Mouse (Mus musculus): ENCODE data around the gene Rab24.

The Rab24 gene

DNA sequence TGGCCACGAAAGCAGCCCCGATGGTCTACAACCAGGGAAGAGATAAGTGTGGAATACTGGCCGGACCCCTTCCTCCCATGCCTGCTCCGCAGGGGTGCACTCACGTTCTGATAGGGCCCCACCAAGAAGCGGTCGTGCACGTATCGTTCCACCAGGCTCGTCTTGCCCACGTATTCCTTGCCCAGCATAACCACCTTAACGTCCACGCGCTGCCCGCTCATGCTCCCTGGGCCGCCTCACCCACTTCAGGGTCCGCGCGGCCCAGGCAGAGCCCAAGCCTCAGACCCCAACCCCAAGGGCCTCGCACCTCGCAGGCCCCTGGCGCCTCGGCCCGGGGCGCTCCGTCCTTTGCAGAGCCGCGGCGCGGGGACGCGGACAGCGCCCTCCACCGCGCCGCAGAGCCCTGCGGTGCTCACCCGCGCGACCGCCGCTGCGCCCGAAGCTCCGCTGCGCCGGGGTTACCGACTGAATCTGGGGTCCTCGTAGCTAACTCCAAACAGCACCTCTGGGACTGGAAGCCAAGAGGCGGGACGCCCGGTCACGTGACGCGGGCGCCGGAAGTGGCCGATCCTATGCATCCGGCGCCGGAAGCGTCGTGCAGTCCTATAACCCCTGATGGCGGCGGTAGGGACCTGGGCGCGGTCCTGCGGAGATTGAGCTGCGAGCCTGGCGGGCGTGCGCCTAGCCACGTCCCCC is at the start of gene Rab24:
Gene Rab24, minus strand, starts transcription at position 513 of the 696 bp plus-strand sequence.
- DNase-seq = peak; percentile 92

DNA sequence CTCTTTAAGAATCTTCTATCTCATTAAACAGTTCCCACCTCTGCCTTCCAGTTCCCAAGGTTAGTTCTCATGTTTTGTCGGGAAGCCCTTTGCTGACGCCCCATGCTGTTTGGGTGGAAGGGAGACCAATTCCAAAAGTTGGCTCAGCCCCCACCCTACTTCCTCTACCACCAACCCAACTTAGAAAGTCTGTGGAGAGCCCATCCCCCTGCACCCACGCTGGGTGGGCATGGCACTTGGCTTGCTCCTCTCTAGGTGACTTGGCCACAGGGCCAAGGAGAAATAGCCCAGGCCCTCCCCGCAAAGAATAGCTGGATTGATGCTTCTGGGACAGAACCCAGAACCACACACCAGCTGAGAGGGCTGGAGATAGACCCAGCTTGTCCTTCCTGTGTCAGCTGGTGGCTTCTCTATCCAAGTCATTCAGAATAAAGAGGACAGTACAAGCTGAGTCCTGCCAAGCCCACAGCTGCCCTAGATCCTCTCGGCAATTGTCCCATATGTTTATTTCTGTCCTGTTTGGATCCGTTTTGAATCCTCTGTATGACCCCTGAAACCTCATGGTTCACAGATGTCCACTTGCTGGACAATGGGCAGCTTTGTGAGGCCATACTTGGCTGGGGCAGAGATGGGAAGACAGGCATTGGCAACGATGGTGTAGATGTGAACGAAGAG is 49.4 kb upstream of the Rab24 start:
- peak; percentile 88 for DNase-seq

DNA sequence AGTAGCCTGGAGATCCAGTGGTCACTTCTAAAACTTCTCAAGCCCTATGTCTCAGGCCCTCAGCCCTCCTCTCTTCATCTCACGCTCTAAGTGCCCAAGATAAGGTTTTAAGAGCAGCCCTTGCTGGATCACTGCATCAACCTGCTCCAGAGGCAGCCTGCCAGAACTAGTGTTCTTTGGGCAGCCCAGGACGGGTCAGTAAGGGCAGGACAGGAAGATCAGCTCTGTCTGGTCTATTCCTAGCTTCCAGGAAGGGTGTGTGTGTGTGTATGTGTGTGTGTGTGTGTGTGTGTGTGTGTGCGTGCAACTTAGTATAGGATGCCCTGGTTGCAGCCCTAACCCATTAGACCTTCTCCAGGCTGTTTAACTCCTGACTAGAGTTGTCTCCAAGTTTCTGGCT is 48.5 kb upstream of the Rab24 start:
- no peak for DNase-seq

DNA sequence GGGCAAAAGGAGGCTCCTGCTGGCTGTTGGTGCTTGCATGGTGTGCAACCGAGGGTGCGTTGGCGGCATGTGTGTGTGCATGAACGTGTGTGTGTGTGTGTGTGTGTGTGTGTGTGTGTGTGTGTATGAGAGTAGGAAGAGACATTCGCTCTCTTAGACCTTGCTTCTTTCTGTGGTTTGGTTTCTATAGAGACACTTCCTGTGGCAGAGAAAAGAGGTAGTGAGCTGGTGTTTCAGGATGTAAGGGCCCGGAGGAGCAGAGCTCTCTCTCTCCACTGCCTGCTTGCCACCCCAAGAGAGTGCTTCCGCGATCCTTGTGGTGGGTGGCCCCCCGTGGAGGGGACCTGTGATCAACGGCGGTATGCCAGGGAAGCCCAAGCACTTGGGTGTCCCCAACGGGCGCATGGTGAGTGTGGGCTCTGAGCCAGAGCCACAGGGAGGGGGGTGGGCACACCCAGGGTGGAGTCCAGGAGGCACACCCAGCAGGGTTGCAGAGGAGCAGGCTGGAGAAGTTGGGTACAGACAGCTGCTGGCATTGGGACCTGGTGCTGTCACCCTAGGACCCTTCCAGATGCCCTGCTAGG is 47.9 kb upstream of the Rab24 start, which contains the start of gene Rgs14:
Gene Rgs14, plus strand, starts transcription at position 202 of the 584 bp plus-strand sequence.
- DNase-seq = peak; percentile 74

DNA sequence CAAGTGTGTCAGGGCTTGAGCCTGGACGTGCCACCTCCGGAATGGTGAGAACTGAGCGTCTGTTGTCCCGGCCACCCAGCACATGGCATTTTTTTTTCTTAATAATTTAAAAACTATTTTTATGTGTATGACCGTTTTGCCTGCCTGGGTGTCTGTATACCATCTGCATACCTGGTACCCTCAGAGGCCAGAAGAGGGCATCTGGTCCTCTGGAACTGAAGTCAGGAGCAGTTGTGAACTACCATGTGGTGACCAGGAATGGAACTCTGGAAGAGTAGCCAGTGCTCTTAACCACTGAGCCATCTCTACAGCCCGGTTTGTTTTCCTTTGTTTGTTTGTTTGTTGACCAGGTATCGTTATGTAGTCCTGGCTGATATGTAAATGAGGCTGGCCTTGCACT is 46.7 kb upstream of the Rab24 start:
- DNase-seq = no peak

DNA sequence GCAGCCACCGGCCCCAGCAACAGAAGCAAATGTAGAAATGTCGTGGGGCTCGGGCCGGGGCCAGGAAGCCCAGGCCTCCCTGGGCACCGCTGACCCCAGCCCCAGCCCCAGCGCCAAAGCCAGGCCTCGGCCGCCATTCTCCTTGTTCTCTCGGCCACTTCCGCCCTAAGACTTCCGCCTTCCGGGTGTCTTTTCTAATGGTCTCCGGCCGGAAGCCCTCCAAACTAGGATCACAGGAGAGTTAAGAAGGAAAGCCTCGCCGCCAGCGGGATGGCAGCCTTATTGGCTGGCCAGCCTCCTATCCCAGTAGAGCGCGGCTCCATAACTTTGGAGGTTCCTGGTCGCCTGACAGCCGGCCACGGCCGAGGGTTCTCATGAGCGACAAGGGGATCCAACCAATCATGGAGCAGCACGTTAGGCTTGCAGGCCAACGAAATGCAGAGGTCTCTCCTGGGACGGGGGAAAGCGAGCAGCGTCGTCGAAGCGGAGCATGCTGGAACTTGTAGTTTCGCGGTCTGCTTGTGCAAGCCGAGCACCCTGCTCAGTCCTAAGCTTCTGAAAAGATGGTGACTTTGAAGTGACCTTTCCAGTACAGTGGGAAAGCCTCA is 40.8 kb upstream of the Rab24 start, which contains the start of gene Lman2:
Gene Lman2, minus strand, starts transcription at position 331 of the 608 bp plus-strand sequence.
- DNase-seq = peak; percentile 99

DNA sequence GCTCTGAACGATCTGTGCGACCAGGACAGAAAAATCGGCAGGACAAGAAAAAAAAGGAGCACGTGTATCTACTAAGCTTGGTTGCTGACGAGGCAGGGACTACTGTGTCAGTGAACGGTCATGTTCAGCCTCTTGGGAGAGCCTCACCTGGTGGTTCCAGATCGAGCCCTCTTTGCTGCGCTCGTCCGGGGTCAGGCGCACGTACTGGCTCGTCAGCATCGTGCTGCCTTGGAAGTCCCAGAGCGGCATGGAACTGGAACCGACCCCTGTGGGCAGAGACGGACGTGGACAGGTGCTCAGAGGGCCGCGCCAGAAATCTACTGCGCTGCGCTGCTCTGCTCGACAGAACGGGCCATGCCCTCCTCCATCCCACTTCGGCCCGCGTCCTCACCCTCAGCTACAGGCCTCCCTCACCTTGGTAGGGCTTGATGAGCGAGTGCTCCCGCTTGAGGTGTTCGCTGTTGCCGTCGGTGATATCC is 40.3 kb upstream of the Rab24 start:
- DNase-seq = peak; percentile 34

DNA sequence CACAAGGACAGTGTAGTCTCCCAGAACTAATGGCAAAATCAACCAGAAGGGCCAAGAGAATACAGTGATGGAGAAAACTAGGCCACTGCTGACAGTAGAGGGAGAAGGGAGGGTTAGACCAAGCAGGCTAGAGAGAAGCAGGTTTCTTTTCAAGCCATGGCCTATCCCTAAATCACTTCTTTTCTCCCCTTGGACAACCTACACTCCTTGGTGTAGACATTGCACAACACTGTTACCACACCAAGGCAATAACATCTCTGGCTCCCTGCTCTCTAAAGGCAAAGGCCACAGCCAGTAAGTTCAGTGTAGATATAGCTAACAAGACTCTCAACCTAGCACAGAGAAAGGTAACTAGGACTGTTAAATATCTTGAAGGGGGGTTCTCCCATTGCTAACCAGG is 39.4 kb upstream of the Rab24 start:
- DNase-seq = no peak

DNA sequence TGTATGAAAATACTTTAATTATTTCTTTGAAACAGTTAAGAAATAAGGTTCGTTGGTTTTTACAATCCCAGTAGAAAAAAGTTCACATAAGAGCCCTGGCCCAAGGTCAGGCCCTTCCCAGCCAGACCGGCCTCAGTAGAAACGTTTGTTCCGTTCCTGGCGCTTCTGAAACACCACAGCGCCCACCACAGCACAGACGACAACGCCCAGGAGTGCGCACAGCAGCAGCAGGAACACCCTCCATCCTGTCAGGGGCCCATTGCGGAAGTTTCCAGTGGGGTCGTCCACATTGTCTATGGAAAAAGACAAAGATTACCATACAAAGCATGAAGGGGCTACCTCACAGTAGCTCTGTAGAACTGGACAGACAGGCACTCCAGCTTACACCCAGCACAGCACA is 25.0 kb upstream of the Rab24 start:
- DNase-seq = no peak

DNA sequence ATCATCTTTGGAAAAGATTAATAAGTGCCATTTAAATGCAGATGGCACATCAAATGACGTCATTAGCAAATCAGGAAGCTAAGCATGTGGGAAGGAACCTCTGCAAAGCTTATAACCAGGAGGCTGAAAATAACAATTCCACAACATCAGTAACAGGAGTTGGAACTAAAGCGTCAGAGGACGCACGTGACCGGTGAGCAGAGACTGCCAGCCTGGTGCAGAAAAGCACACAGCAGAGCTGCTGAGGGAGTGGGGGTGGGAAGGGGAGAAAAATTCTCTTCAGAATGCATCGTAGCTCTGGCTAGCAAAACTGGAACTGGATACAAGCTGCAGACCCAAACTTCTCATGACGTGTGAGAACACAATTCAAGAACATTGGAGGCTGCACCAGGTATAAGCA is 22.5 kb upstream of the Rab24 start:
- DNase-seq = peak; percentile 71

DNA sequence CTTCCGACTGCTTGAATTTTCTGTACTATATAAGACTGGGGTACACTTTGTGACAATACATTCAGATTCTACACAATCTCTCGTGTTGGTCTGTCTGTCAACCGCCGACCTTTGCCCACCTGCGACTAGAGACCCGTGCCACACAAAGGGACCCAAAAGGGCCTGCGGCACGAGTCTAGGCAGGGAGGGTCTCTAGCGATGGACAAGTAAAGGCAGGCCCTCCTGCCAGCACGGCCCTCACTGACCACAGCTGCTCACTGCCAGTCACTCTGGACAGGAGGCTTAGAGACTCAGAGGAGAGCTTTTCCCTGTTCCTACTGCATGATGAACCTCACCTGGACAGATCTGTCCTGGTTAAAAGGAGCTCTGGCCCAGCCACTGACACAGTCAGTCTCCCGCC is 20.7 kb upstream of the Rab24 start:
- no peak for DNase-seq

DNA sequence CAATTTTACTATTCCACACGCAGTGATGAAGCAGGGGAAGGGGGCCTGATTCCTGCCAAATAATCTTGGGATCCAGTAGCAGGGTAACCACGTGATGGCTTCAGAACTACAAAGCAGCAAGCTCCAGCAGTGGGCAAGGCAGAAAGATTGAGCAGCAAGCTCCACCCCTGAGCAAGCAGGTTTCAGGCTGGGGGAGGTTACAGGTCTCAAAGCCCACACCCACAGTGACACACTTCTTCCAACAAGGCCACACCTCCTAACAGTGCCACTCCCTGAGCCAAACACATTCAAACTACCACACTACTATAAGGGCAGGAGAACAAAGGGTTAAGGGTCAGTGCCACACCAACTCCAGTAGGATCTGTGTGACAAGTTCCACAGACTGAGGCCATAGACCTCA is 17.5 kb upstream of the Rab24 start:
- no peak for DNase-seq

DNA sequence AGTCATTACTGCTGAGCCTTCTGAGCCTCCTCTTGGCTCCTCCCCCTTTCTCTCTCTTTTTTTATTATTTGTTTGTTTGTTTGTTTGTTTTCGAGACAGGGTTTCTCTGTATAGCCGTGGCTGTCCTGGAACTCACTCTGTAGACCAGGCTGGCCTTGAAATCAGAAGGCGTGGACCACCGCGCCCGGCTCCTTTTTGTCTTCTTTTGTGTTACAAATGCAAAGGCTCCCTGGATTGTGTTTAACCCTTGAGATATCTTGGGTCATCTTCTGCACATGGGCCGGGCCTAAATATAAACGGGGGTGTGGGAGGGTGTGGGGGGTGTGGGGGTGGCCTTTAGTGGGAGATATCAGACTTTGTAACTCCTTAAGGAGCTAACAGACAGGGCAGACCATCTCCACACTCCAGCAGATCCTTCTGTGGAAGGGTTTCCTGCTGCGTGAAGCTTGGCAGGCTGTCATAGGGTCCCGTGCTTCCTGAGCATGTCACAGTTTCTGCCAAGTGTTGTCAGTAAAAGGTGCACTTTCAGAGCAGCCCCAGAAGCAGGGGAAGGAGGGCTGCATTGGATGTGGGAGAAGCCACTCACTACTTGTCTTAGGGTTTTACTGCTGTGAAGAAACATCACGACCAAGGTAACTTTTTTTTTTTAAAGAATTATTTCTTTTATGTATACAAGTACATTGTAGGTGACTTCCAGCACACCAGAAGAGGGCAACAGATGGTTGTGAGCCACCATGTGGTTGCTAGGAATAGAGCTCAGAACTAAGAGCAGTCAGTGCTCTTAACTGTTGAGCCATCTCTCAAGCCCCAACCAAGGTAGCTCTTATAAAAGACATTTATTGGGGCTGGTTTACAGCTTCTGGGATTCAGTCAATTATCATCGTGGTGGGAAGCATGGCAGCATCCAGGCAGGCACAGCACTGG is 16.6 kb upstream of the Rab24 start:
- no peak for DNase-seq

DNA sequence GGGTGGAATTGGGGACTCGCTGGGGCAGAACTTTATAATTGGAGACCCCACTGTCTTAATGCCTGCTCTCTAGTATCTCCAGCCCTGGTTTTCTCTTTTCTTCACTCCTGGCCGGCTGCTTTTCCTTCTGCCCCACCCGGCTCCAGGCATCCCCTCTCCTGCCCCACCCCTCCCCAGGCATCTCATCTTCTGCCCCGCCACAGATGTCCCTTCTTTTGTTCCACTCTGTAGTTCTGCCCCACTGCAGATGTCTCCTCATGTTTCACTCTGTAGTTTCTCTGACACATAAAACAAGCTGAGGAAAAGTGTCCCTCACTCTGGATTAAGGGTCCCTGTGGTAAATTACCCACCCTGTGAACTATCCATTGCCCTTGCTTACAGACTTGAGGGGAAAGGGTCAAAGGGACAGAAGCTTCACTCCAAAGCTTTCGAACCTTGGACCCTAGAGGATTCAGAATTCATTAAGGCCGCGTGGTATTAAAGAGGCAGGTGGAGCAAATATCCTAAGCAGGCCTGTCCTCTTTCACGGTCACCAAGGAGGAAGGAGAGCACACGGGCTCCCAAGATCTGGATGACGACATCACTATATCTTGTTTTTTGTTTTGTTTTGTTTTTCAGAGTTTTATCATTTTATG is 15.7 kb upstream of the Rab24 start:
- no peak for DNase-seq

DNA sequence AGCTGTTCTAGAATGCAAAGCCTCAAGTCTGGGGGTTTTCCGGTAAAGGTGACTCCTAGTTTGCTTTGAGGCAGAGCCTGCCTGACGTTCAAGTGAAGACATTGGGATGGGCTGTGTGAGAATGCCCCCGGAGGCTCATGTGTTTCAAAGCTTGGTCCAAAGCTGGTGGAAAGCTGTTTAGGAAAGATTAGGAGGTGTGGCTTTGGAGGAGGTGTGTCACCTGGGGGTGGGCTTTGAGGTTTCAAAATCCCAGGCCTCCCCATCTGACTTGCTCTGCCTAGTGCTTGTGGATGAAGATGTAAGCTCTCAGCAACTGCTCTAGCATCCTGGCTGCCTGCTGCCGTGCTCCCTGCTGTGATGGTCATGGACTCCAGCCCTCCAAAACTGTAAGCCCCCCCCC is 14.0 kb upstream of the Rab24 start:
- DNase-seq = no peak

DNA sequence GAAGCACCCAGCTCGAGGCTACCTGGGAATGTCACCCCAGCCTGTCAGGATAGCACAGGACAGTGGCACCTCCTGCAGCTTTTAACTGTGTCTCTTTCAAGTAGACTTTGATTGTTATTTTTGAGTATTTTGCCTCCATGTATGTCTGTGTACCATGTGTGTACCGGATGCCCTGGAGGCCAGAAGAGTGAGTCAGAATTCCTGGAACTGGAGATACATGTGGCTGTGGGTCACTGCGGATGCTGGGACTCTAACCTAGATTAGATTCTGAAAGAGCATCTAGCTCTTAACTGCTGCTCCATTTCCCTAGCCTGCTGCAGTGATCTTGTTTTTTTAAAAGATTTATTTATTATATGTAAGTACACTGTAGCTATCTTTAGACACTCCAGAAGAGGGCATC is 10.6 kb upstream of the Rab24 start:
- DNase-seq = no peak

DNA sequence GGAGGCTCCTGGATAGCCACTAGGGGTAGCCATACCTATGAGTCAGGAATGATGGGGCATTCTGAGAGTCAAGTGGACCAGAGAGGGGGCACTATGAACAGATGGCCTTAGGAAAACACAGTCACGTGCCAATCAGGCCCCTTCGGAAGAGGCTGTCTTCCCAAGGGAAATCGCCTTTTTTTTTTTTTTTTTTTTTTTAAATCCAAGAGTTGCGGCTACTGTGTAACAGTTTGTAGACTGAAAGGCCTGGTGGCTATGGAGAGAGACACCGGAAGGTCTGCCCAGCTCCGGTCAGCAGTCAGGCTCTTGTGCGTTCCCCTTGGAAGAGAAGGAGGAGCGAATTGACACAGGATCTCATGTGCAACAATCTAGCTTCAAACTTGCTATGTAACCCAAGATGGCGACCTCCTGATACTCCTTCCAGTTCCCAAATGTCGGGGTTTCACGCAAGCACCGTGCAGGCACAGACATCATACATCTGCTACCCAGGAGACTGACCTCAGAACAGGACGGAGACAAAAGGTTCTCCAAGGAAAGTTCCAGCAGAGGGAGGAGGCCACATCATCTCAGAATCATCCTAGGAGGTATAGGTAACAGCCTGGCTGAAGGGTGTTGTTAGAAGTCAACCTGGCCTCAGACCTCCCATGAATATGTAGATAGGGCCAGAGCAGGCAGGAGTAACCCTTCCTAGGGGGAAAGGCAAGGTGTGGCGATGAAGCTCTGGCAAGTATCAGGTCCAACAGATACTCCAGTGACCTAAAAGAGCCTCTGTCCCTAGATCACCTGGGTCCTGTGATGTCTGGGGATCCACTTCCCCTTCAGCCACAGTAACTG is 9.0 kb upstream of the Rab24 start:
- DNase-seq = no peak

DNA sequence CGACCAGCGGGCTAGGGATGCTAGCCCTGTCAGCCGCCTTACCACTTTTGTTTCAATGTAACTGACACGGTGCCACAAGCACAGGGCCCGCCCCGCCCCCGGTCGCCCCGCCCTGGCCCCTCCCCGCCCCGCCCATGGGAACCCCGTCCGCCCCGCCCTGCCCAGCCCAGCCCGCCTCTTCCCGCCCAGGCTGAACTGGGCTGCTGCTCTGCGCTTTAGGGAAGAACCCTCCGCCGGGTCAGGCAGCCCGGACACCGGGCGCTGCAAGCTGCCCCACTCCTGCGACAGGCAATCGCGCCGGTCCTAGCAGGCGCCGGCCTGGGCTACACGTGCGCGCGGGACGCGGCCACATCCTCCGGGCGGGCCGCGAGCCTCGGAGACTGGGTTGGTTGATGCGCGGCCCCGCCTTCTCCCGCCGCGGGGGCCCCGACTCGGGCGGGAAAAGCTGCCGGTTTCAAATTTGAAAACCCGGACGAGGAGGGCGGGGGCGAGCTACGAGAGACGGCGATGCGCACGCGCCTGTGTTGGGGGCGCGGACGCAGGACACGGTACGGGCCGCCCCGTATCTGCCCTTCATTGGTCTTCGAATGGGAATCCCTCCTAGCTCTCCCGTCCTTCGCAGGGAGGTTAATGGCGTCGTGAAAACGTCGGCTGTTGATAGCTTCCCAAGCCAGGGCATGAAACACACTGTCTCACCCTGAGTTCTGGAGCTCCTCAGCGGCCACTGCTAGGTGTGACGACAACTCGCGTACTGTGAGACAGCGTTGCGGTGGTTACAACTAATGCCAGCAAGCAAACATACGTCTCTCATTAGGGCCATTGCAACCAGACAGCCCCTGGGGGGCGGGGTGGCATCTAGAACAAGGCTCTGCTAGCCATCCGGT is 8.2 kb upstream of the Rab24 start, which contains the start of gene Mxd3:
Gene Mxd3, minus strand, starts transcription at position 141 of the 884 bp plus-strand sequence.
- DNase-seq = peak; percentile 78

DNA sequence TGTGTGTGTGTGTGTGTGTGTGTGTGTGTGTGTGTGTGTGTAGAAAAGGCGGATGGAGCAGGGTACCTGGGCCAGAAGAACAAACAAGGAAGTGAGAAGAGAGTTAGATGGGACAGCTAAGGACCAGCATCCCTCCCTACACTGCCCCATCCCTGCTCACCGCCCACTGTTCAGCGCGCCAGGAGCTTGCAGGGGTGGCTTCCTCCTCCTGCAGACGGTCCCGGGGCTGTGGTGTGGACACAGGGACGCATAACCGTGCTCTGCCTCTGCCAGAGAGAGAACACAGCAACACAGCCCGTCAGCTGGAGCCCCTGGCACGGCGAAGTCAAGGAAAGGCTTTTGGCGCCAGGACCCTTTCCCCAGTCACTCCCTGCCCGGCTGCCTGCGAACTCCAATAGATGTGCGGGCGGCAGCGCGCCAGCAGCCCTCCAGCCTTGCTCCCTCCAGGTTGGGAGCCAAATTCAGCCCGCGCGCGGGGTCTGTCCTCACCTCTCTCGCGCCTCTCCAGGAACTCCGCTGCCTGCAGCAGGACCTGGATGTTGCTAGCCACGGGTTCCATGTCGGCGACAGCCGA is 7.5 kb upstream of the Rab24 start:
- no peak for DNase-seq
